Mouse (Mus musculus) embryonic facial prominence, embryonic 13.5 days (tissue): Measurements from ENCODE around the gene Gm2a. TPM values are rescaled to one million over a fixed set of nuclear protein-coding genes. Genes with fewer than 3 reads are reported as not detected.
A peak's percentile ranks its signal among the peaks of the same experiment; 100 is the strongest.
"Not testable (repeated sequence)": the region's sequence is repeated elsewhere in the genome, so short reads cannot be mapped to it uniquely, and the experiment has no call there.

Source experiments
- ATAC-seq: fragments of 200-750 bp; cut with Nextera tagmentation; 2 replicates; pipeline ENCODE4 v1.8.0; 2017; ENCODE audit warnings: low read depth; ENCODE audit not compliant: insufficient number of reproducible peaks, insufficient read depth, low FRiP score, low TSS enrichment
- H3K27ac ChIP-seq: fragments of 300-500 bp; sonication (generic); 2 replicates; pipeline ENCODE4 v1.5.1; 2015; ENCODE audit warnings: moderate library complexity, mild to moderate bottlenecking, inconsistent platforms
- H3K27me3 ChIP-seq: fragments of 300-500 bp; sonication (generic); 2 replicates; pipeline ENCODE4 v1.6.1; 2015; ENCODE audit warnings: mild to moderate bottlenecking, inconsistent platforms
- H3K36me3 ChIP-seq: fragments of 300-500 bp; sonication (generic); 2 replicates; pipeline ENCODE4 v1.6.1; 2015; ENCODE audit warnings: mild to moderate bottlenecking, inconsistent platforms
- H3K4me1 ChIP-seq: fragments of 300-500 bp; sonication (generic); 2 replicates; pipeline ENCODE4 v1.6.1; 2015; ENCODE audit warnings: inconsistent platforms
- H3K4me2 ChIP-seq: fragments of 300-500 bp; sonication (generic); 2 replicates; pipeline ENCODE4 v1.6.1; 2015; ENCODE audit warnings: moderate library complexity, mild to moderate bottlenecking, inconsistent platforms
- H3K4me3 ChIP-seq: fragments of 300-500 bp; sonication (generic); 2 replicates; pipeline ENCODE4 v1.5.1; 2015; ENCODE audit warnings: mild to moderate bottlenecking, inconsistent platforms
- H3K9ac ChIP-seq: fragments of 300-500 bp; sonication (generic); 2 replicates; pipeline ENCODE4 v1.6.1; 2015; ENCODE audit warnings: mild to moderate bottlenecking, inconsistent platforms
- H3K9me3 ChIP-seq: fragments of 300-500 bp; sonication (generic); 2 replicates; pipeline ENCODE4 v1.6.1; 2016; ENCODE audit warnings: inconsistent platforms
- WGBS: fragments of 180-500 bp; shearing (Covaris S2); methylation state at CpG from one replicate; pipeline ENCODE4 v1.1.7; 2015; ENCODE audit warnings: mixed read lengths; 5-methylcytosine and 5-hydroxymethylcytosine counted together
- polyA plus RNA-seq: library from polyadenylated mRNA; unstranded; fragments of >200 nt; fragmentation: Nextera tagmentation; extraction: Ambion mirVana; gene quantifications from 2 replicates; pipeline ENCODE4 v1.2.1, GENCODE M21; 2015

The Gm2a gene
- polyA plus RNA-seq, 1 experiment from 2014 or later = 15.4 TPM

DNA sequence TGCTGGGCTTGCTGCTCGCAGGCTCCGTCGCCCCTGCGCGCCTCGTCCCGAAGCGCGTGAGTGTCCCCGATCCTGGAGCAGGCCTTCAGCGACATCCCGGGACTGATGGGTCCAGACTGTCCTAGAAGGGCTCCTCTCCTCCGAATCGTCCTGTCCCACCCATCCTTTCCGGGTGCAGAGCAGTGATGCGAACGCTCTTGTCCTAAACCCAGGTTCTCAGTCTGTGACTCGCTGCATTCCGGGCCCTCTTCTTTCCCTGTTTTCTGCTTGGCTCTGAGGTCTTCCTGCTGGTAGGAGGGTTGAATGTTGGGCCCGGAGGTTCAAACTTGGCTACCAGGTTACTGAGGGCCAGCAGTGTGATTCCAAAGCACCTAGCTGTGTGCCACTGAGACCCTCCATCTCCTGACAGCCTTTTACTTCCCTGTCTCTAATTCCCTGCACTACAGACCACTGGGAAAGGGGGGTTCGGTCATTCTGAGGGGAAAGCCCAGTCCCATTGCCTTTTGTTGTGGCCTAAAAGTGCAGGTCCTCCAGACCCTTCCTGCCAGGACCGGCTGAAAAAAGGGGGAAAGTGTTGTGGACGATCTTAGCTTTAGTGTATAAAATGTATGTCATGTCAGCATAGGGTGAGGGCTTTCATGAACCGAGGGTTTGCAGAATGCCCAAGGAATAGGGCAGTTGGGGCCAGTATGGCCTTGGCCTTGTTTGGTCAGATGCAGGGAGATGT, 437 bp downstream of the Gm2a start:
- Histone ChIP-seq H3K27me3 (no peaks in the 10 kb centered on the region), H3K9ac (peak overlapping the region; percentile 72), H3K4me1 (peaks cover 7% of the 10 kb centered on the region; the same call in 1 of the 2 replicates), H3K36me3 (no peaks in the 10 kb centered on the region), H3K4me3 (peak overlapping the region; percentile 61), H3K4me2 (peak overlapping the region; percentile 84), H3K27ac (peak overlapping the region; percentile 63), H3K9me3 (no peaks in the 10 kb centered on the region)
- 15% methylated on average over 24 of the region's 24 CpGs for WGBS
- ATAC-seq = no peak

DNA sequence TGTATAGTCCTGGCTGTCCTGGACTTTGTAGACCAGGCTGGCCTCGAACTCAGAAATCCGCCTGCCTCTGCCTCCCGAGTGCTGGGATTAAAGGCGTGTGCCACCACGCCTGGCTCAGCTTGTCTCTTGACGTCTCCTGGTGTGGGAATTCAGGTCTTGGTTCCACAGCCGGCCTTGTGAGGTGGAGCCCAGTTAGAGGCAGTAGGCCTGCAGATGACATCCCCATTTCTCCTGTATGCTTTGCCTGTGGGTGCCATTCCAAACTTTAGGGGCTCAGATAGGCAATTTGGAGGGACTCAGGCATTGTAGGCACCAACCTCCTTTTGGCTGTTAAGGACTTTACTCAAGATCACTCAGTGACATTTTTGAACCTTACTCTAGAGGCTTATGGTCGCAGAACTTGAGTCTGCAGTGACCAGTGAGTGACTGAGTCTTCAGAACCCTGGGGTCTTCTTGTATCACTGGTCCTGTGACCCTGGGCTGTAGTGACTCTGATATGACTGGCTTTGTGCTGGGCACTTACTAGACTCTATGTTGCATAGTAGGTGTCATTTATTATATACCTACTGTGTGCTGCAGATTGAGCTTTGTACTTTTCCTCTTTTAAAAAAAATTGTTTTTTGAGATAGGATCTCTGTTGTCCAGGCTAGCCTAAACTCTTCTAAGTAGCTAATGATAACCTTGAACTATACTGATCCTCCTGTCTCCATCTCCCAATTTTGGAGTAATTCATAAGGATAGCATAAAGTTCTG, 1.3 kb downstream of the Gm2a start:
- Histone ChIP-seq H3K4me3 (no peak overlapping the region), H3K9ac (no peak overlapping the region), H3K9me3 (no peaks in the 10 kb centered on the region), H3K4me1 (peaks cover 7% of the 10 kb centered on the region; the same call in 1 of the 2 replicates), H3K27ac (no peak overlapping the region), H3K4me2 (no peak overlapping the region; the same call in 1 of the 2 replicates), H3K27me3 (no peaks in the 10 kb centered on the region), H3K36me3 (no peaks in the 10 kb centered on the region)
- WGBS = 90% methylated on average over 8 of the region's 8 CpGs
- ATAC-seq = no peak

DNA sequence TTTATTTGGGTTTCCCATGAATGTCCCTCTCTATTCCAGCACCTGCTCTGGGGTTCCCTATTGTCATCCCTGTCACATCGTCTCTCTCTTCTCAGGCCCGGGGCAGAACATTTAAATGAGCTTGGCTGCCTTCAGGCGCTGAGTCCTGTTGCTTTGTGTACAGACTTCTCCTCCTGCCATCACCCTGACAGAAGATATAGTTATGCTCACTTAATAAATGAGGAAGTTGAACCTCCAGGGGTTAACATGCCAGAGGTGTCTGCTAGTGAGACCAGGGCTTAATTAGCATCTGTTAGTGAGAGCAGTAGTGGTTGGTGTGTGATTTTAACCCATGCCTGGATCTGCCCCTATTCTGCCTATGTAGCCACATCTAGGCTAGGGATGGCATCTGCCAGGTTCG, 2.0 kb downstream of the Gm2a start:
- H3K36me3 ChIP-seq = no peaks in the 10 kb centered on the region
- H3K27ac ChIP-seq = no peak overlapping the region

DNA sequence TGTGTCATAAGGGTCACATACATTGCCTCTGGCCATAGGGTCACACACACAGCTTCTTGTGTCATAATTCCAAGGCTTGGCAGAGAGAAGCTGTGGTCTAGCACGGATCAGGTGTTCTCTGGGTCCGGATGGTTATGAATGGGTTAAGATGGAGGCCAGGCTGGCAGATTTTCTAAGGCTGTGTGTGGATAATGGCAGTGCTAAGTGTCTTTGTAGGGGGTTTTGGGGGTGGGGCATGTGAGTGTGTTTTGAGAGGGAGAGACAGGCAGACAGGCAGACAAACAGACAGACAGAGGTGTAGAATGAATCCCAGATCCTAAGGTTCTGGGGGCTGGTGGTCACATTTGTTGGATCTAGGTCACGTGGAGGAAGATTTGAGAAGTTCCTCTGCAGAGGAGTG, 4.1 kb downstream of the Gm2a start:
- Histone ChIP-seq H3K9me3 (no peaks in the 10 kb centered on the region), H3K9ac (no peak overlapping the region), H3K4me2 (no peak overlapping the region), H3K36me3 (peaks cover 3% of the 10 kb centered on the region), H3K27me3 (no peaks in the 10 kb centered on the region), H3K4me1 (peaks cover 7% of the 10 kb centered on the region; the same call in 1 of the 2 replicates), H3K4me3 (no peak overlapping the region), H3K27ac (no peak overlapping the region)
- WGBS = 80% methylated on average over 3 of the region's 3 CpGs
- ATAC-seq = no peak

More for the DNA sequence above, 2.0 kb downstream of the Gm2a start:
- no peaks in the 10 kb centered on the region for H3K9me3 ChIP-seq
- no peak for ATAC-seq
- no peak overlapping the region for H3K4me2 ChIP-seq
- WGBS = 51% methylated on average over 4 of the region's 4 CpGs
- H3K4me3 ChIP-seq = no peak overlapping the region
- peaks cover 7% of the 10 kb centered on the region; the same call in 1 of the 2 replicates for H3K4me1 ChIP-seq
- no peaks in the 10 kb centered on the region for H3K27me3 ChIP-seq
- H3K9ac ChIP-seq = no peak overlapping the region

DNA sequence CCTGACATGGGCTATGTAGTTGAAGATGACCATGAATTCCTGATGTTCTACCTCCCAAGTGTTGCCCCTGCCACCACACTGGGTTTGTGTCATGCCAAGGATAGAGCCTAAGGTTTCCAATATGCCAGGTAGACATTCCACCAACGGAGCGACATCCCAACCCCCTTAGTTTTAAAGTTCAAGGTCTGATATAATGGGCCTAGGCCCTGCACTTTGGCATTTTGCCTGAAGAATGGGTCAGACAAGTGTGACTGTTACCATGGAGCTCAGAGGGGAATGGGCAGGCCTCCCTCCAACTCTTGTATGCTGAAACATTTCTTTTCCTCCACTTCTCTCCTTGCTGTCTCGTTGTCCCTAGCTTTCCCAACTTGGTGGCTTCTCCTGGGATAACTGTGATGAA, 5.3 kb downstream of the Gm2a start:
- Histone ChIP-seq H3K9ac (no peak overlapping the region), H3K9me3 (no peaks in the 10 kb centered on the region), H3K4me2 (no peak overlapping the region), H3K4me3 (no peak overlapping the region), H3K27ac (no peak overlapping the region), H3K36me3 (peaks cover 3% of the 10 kb centered on the region), H3K27me3 (no peaks in the 10 kb centered on the region), H3K4me1 (peaks cover 6% of the 10 kb centered on the region; the same call in 1 of the 2 replicates)
- WGBS = 83% methylated on average over 3 of the region's 3 CpGs
- no peak for ATAC-seq

DNA sequence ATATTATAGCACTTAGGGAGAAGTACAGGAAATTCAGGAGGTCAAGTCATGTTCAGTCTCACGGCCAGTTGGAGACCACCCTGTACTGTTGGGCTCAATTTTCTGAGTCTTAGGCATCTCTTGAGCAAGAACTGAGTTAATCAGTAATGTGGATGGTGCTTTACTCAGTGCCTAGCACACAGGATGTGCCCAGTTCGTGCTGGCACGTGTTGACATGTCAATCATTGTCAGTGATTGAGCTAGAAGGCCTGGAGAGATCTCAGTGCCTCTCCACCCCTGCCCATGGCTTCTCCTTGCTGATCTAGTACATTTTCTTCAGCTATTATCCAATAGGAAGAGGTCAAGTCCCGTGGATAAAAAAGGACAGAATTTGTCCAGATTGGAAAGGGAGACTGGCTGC, 7.5 kb downstream of the Gm2a start:
- no peak overlapping the region for H3K9ac ChIP-seq
- WGBS = 75% methylated on average over 4 of the region's 4 CpGs
- H3K4me1 ChIP-seq = no peaks in the 10 kb centered on the region
- no peak overlapping the region for H3K27ac ChIP-seq
- H3K27me3 ChIP-seq = no peaks in the 10 kb centered on the region
- no peaks in the 10 kb centered on the region for H3K9me3 ChIP-seq
- peaks cover 3% of the 10 kb centered on the region for H3K36me3 ChIP-seq
- no peak overlapping the region for H3K4me3 ChIP-seq
- no peak overlapping the region for H3K4me2 ChIP-seq
- no peak for ATAC-seq

DNA sequence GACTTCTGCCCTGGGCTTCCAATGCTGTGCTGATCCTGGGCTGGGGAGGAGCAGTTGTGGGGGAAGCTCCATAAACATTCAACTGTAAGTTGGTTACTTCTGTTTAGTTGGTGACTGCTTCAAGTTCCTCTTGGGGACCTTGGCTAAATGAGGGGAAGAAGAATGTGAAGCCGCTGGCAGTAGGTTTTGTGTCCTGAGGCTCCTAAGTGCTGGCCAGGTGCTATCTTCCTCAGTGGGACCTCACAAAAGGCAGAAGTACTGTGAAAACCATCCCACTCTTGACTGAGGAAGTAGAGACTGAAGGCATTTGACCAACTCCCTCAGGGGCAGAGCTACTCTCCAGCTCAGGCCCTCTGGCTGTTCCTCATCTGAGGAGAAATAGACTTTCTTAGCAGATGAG, 8.7 kb downstream of the Gm2a start:
- WGBS = 89% methylated on average over 1 of the region's 1 CpGs
- no peaks in the 10 kb centered on the region for H3K4me1 ChIP-seq
- no peak overlapping the region for H3K27ac ChIP-seq
- no peak overlapping the region for H3K4me3 ChIP-seq
- no peaks in the 10 kb centered on the region for H3K27me3 ChIP-seq
- H3K4me2 ChIP-seq = no peak overlapping the region
- H3K9me3 ChIP-seq = no peaks in the 10 kb centered on the region
- peaks cover 3% of the 10 kb centered on the region for H3K36me3 ChIP-seq
- no peak overlapping the region for H3K9ac ChIP-seq
- no peak for ATAC-seq

DNA sequence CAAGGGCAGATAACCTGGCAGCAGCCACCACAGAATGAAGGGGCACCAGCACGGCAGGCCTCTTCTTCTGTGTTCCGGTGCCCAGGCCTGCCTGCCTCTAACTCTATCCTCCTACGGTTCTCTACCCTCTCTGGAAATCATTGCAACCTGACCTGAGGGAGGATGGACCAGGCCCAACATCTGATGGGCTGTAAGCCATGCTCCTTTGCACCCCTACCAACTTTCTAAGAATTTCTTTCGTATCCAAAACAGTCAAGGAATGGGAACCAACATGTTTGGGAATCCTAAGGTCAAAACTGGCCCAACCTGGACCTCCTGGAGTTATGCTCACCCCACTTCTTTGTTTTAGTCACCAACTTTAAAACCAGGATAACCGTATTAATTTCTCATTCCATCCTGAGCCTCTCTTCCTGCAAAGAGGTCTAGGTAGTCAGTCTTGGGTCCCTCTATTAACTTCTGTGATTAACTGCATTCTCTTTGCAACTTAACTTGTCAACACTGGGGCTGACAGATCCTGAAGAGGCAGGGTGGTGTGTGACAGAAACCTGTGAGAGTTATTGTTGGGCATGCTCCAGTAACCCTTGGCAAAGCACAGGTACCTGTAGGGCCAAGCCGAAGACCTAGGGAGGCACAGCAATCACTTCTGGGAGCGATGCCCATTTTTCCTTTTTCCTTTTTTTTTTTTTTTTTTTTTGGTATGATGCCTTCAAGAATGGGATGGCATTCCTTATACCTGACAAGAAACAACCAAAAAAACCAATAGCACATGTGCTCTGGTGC, 11.8 kb downstream of the Gm2a start:
- no peak overlapping the region for H3K27ac ChIP-seq
- H3K4me2 ChIP-seq = no peak overlapping the region
- H3K4me1 ChIP-seq = no peaks in the 10 kb centered on the region
- no peak overlapping the region for H3K4me3 ChIP-seq
- H3K9me3 ChIP-seq = no peaks in the 10 kb centered on the region
- WGBS = 83% methylated on average over 7 of the region's 7 CpGs
- ATAC-seq = no peak
- peaks cover 3% of the 10 kb centered on the region for H3K36me3 ChIP-seq
- H3K9ac ChIP-seq = no peak overlapping the region
- H3K27me3 ChIP-seq = no peaks in the 10 kb centered on the region

DNA sequence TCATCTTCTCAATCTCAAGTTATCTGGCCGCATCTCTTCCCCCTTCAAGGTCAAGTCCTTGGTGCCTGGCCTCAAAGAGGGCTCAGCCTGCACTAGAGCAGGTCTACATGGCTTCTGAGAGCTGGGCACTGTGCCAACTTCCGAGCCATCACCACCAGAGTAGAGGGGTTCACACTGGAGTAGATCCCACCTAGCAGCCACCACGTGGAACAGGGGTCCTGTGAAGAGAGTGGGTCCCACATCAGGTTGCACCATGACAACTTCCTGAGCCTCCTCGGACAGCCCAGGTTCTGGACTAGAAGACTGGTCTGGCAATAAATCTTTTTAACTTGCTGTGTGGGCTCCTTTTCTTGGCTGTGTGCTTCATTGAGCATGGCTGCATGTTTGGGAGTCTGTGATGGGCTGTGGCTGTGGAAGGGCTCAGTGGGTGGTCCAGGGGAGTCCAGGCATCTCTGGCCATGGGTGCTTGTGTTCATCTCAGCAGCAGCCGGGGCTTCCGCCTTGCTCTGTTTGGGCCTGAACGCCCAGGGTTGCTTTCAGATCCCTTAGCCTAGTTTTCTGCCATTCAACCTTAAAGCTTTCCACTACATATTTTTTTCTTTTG, 12.8 kb downstream of the Gm2a start:
- Histone ChIP-seq H3K27me3 (no peaks in the 10 kb centered on the region), H3K4me2 (no peak overlapping the region), H3K9me3 (no peaks in the 10 kb centered on the region), H3K9ac (no peak overlapping the region), H3K27ac (no peak overlapping the region), H3K4me1 (no peaks in the 10 kb centered on the region), H3K36me3 (peaks cover 3% of the 10 kb centered on the region), H3K4me3 (no peak overlapping the region)
- WGBS = 81% methylated on average over 7 of the region's 7 CpGs
- ATAC-seq = no peak

DNA sequence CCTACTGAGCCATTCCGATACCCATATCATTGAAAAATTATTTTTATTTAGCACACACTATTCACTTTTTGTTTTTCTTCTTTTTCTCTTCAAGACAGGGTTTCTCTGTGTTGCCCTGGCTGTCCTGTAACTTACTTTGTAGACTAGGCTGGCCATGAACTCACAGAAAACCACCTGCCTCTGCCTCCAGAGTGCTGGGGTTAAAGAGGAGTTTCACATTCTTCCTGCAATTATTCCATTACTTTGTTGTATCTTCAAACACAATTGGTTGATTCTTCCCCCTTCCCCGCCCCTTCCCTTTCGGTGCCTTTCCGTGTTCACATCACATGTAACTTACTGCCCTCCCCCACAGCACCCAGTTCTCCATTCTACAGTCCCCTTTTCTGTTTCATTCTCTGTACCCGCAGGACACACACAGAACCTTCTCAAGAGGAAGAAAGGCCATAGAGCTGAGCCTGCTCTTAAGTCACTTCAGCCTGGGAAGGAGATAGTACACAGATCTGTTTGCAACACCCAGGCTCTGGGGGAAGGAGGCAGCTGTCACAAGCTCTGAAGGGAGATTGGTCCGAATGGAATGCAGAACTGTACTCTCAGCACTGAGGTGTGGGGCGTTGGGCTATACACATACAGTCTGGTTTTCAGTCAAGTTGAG, 15.4 kb downstream of the Gm2a start:
- no peaks in the 10 kb centered on the region for H3K27me3 ChIP-seq
- 57% methylated on average over 7 of the region's 7 CpGs for WGBS
- no peak for ATAC-seq
- no peak overlapping the region for H3K4me3 ChIP-seq
- H3K36me3 ChIP-seq = no peaks in the 10 kb centered on the region
- no peaks in the 10 kb centered on the region for H3K4me1 ChIP-seq
- no peak overlapping the region for H3K4me2 ChIP-seq
- no peaks in the 10 kb centered on the region for H3K9me3 ChIP-seq
- no peak overlapping the region for H3K9ac ChIP-seq
- no peak overlapping the region for H3K27ac ChIP-seq

DNA sequence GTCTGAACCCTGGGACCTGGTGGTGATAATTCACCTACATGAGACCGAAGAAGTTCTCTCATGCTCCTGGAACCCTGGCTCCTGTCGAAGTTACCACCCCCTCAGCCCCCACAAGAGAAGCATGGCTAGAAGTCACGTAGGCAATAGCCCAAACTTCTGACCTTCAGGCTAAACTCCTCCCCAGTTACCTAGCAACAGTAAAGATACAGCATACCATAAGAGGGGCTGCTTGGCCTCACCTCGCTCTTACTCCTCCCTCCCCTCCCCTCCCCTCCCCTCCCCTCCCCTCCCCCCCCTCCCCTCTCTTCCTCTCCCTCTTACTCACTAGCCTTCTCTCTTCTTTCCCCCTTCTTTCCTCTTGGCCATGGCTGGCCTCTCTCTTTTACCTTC, 15.9 kb downstream of the Gm2a start:
- not testable (repeated sequence) for H3K27ac ChIP-seq, H3K9me3 ChIP-seq, H3K4me1 ChIP-seq, H3K4me3 ChIP-seq, H3K9ac ChIP-seq, H3K4me2 ChIP-seq, H3K27me3 ChIP-seq, ATAC-seq, H3K36me3 ChIP-seq
- 36% methylated on average over 4 of the region's 4 CpGs for WGBS
